Mouse (Mus musculus): ENCODE results near the gene Lrrc14b. TPM values are rescaled to one million over a fixed set of nuclear protein-coding genes. Genes with fewer than 3 reads are reported as not detected.

Gene Lrrc14b
- total RNA-seq, 2 experiments from 2014 or later = not detected

Other genes starting within 250 kb of the Lrrc14b start
- not detected in 2 replicates for gene Slc9a3, start 242.5 kb downstream of the Lrrc14b start, total RNA-seq (2014; fragmentation: Nextera tagmentation)
- gene Slc9a3, start 242.5 kb downstream of the Lrrc14b start, total RNA-seq (2017) = not detected in 2 replicates
- gene Exoc3, start 155.3 kb downstream of the Lrrc14b start, total RNA-seq (2014; fragmentation: Nextera tagmentation) = 13.2 and 26.9 TPM in 2 replicates
- 28.4 and 35.5 TPM in 2 replicates for gene Exoc3, start 155.3 kb downstream of the Lrrc14b start, total RNA-seq (2017)
- not detected in 2 replicates for gene Ahrr, start 71.7 kb downstream of the Lrrc14b start, total RNA-seq (2014; fragmentation: Nextera tagmentation)
- 0.21 and 0.47 TPM in 2 replicates for gene Ahrr, start 71.7 kb downstream of the Lrrc14b start, total RNA-seq (2017)
- gene Pdcd6, start 46.4 kb downstream of the Lrrc14b start, total RNA-seq (2014; fragmentation: Nextera tagmentation) = 124 and 136 TPM in 2 replicates
- gene Pdcd6, start 46.4 kb downstream of the Lrrc14b start, total RNA-seq (2017) = 144 and 175 TPM in 2 replicates
- gene Sdha, start 13.7 kb downstream of the Lrrc14b start, total RNA-seq (2014; fragmentation: Nextera tagmentation) = 183 and 188 TPM in 2 replicates
- 319 and 340 TPM in 2 replicates for gene Sdha, start 13.7 kb downstream of the Lrrc14b start, total RNA-seq (2017)
- gene Ccdc127, start 13.7 kb downstream of the Lrrc14b start, total RNA-seq (2014; fragmentation: Nextera tagmentation) = 16.3 and 25.6 TPM in 2 replicates
- gene Ccdc127, start 13.7 kb downstream of the Lrrc14b start, total RNA-seq (2017) = 47.1 and 50.1 TPM in 2 replicates
- 5.3 and 6.0 TPM in 2 replicates for gene Zfp72, start 26.8 kb upstream of the Lrrc14b start, total RNA-seq (2014; fragmentation: Nextera tagmentation)
- gene Zfp72, start 26.8 kb upstream of the Lrrc14b start, total RNA-seq (2017) = 10.0 and 11.4 TPM in 2 replicates
- 24.3 and 35.7 TPM in 2 replicates for gene Ftl1-ps1, start 35.7 kb upstream of the Lrrc14b start, total RNA-seq (2014; fragmentation: Nextera tagmentation)
- 16.4 and 28.3 TPM in 2 replicates for gene Ftl1-ps1, start 35.7 kb upstream of the Lrrc14b start, total RNA-seq (2017)
- gene Zfp825, start 130.0 kb upstream of the Lrrc14b start, total RNA-seq (2014; fragmentation: Nextera tagmentation) = 10.4 and 13.9 TPM in 2 replicates
- 13.1 and 13.7 TPM in 2 replicates for gene Zfp825, start 130.0 kb upstream of the Lrrc14b start, total RNA-seq (2017)